Mouse (Mus musculus): Measurements from ENCODE around the gene U2af1.

U2af1 gene

DNA sequence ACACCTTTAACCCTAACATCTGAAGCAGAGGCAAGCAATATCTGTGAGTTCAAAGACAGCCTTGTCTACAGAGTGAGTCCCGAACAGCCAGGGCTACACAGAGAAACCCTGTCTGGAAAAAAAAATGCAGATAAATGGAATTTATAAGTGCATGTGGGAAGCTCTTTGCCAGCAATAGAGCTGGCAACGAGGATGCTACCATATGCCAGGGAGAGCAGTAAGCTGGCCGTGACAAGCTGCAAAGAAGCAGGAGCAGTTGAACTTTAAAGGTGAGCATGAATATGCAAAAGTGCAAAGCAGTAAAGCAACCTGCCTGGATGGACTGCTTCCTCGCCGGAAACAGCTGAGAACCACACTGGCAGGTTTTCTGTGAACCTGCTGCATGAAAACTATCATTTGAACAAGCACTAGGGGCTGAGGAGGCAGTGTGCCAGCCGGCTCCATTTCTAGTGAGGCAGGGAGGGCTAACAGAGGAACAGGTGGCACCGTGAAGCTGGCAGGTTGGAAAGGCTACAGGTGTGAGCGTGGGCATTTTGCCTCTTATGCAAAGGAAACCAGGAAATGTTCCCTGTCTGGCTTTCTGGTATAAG is 2.1 kb upstream of the U2af1 start:
- peak in 1 of 2 experiments; percentile 14 for DNase-seq

DNA sequence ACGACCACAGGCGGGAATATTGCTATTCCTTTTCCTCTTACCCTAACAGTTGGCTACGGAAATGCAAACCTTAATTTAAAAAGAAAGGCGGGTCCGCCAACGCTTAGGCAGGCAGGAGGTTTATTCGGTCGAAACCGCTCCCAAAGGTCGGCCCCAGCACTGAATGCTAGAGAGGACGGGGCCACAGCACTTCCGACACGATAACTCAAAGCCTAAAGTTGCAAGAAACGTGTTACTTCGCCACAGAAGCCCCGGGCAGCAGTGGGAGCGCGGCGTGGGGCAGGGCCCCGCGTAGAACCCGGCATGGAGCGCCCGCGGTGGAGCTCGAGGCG is 590 bp downstream of the U2af1 start:
- no peak for DNase-seq

GRCm38 (mm10) chr17:31657141-31657983 is 1.3 kb downstream of the U2af1 start:
- DNase-seq: no peak

DNA sequence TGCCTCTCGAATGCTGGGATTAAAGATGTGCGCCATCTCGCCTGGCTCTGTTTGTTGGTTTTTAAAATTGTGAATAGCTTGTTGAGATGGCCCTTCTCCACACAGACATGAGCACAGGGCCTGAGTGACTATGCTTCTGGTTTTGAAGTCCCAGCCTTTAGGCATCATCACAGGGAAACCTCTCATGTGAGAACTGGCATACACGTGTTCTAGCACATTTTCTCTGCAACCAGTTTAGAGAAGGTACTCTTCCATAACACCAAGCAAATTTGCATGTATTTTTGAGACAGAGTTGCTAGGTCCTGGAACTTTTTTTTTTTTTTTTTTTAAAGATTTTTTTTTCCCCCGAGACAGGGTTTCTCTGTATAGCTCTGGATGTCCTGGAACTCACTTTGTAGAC is 2.0 kb downstream of the U2af1 start:
- no peak for DNase-seq

GRCm38 (mm10) chr17:31655366-31655765 is 3.3 kb downstream of the U2af1 start:
- DNase-seq: no peak

DNA sequence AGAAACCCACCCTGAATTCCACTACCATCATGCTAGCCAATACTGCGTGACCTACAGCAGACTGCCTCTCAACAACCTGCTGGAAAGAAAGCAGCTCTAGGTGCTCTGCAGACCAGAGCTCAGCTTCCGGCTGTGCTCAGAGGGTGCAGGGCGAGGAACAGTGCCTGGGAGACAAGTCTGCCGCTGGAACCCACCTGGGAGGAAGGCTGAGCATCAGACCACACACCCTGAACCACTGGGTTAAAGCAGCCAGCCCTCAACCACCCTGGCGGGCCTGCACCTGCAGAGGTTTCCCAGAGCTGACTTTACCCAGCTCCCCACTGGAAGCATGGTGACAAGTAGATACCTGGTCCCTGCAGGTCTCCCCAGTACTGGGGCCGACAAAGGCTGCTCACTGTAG is 5.4 kb downstream of the U2af1 start:
- DNase-seq: no peak

DNA sequence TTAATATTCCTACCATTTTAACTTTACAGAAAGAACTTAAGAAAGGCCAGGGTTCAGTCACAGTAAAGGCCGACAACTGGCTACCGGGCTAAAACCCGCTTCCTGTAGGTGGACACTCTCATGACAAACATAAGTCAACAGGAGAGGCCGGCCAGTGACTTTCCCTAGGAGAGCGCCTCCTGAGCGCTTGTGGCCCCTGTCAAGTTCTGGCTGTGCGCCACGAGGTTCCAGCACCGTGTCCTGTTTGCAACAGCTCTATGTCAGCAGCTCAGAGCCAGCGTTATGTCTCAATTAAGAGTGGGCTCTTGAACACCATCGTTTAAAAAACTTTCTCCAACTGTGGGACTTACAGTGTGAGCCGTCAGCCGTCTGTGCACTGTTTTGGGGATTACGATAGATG is 6.5 kb downstream of the U2af1 start:
- DNase-seq: peak in 1 of 2 experiments; percentile 25

- no peak for DNase-seq
Observed at GRCm38 (mm10) chr17:31646199-31647002, 12.3 kb downstream of the U2af1 start.

DNA sequence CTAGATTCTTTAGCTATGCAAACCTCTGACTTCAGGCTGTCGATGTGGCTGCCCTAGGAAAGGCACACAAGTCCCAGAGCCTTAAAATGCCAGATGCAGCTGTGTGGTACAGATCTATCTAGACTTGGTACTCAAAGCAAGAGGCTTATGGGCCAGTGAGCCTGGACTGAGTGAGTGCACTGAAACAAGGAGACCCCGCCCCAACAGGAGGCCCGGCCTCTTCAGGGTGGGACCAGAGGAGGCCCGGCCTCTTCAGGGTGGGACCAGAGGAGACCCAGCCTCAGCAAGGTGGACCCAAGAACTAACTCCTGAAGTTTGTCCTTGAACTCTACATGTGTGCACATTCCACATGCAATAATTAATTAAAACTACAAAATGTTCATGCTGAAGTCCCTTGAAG is 15.8 kb downstream of the U2af1 start:
- DNase-seq: no peak

DNA sequence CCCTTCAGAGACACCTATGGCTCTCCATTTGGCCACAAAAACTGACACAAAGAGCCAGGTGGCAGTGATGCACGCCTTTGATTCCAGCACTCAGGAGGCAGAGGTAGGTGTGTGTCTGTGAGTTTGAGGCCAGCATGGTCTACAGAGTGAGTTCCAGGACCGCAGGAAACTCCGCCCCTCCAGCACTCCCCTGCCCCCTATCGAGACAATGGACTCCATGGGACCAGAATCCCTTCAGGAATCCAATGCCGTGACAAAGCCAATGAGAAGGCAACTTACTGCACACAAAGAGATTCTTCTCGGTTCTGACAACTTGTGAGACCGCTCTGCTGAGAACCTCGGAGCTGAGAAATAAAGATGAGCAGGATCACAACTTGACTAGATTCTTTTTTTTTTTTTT is 16.4 kb downstream of the U2af1 start:
- no peak for DNase-seq

DNA sequence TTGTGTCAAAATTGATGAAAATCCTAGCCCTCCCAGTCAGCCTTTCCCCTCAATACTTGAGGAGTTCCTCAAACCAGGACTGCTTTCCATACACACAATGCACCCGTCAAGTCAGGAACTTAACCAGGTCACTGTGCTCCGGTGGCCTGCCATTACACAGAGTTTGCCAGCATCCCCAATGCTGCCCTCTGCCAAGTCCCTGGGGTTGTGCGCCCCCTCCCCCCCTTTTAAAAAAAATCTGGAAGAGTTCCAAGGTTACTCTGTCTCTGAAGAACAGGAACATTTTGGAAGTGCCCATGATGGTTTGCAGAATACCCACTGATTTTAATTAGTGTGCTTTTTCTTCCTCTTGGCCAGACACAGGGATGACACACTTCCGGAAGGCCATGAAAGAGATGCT is 19.0 kb downstream of the U2af1 start:
- DNase-seq: no peak

DNA sequence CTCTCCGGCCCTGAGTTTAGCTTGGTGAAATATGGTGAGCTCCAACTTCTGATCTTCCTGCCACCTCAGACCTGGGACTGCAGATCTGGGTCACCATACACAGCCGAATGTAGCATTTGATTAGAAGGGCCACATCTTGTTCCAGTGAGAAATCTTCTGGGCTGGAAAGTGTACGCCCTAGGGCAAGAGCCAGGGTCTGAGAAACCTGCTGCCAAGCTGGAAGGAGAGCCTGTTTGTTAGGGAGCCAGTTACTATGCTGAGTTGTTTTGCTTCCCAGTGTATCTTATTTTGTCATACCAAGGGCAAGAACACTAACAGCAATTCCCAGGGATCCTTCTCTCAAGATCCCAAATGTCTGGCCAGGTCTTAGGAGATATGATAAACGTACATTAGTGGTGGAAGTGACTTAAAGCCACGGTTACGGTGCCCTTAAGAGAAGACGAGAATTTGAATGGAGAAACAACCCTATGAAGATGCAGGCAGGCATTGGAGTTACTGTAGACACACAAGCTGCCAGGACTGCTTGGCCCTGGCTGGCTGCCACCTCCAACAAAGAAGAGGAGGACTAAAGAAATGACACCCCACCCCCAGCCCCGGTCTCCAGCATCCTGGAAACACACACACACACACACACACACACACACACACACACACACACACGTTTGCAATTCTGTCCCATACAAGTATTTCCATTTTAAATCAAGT is 20.7 kb downstream of the U2af1 start:
- DNase-seq: peak; percentile 59 to 73

DNA sequence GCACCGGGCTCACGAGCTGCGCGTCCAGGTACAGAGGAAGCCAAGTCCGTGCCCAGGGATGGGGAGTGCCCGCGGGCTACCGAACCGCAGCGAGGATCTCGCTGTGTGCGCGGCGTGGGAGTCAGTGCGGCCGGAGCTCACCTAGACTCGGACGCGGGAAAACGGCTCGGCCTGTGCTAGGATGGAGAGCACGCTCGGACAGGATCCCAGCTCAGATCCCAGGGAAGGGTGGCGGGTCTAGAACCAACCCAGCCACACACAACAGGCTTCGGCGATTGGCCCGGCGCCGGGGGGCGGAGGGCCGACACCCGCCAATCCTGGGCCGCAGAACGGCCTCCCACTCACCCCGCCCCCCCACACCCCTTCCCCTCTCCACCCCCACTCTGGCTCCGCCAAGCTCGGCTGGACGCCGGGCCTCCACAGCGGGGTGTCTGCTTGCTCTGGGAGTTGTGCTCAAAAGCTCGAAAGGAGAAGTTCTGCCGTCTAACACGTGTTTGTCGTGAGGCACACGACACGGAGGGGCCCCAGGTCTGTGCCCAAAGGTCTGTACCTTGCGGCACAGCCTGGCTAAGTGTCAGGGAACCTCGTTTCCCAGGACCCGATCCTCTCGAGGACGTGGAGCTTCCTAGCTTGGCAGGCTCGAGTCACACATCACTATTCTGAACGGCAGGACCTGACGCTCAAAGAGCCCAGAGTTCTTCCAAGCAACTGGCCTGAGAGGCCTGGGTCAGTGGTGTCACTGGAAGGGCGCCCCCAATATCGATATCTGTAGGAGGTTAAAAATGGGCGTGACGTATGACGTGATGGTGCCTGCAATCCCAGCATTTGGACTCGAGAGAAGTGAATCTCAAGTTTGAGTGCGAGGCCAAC is 21.5 kb downstream of the U2af1 start, which contains the start of gene Cbs:
Cbs (minus strand) TSS at position 297 of the 870 bp plus-strand sequence.
- DNase-seq: peak; percentile 81 to 90

GRCm38 (mm10) chr17:31636277-31636941 is 22.3 kb downstream of the U2af1 start:
- no peak for DNase-seq

DNA sequence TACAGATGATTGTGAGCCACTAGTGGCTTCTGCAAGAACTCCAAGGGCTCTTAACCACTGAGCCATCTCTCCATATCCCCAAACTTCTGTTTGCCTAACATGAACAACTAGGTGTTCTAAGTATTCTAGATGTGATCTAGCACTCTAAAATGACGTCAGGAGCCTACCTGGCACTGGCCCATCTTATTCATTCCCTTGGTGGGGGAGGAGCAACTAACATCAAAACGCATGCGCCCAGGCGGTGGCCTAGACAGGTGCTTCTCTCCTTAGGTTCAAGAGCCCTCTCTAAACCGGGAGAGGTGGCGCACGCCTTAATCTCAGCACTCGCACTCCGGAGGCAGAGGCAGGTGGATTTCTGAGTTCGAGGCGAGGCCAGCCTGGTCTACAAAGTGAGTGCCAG is 22.9 kb downstream of the U2af1 start:
- no peak for DNase-seq

GRCm38 (mm10) chr17:31634896-31635295 is 23.8 kb downstream of the U2af1 start:
- no peak for DNase-seq

GRCm38 (mm10) chr17:31633007-31633406 is 25.7 kb downstream of the U2af1 start:
- DNase-seq: no peak

- no peak for DNase-seq
Observed at GRCm38 (mm10) chr17:31631081-31631800, 27.5 kb downstream of the U2af1 start.

DNA sequence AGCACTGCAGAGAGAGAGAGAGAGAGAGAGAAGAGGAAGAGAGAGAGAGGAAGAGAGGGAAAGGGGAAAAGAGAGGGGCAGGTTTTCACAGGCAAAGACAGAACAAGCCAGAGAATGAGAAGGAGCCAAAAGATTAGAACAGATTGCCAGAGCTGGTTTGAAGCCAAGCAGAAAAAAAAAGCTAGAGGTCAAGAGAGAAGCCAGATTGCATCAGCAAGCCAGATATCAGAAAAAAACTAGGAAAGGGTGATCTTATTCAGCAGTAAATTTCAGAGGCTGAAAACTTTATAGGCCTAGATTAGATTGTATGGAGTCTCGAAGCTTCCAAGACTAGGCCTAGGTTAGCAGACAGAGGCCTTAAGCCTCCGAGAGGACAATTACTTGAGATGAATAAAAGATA is 30.7 kb downstream of the U2af1 start:
- no peak for DNase-seq

DNA sequence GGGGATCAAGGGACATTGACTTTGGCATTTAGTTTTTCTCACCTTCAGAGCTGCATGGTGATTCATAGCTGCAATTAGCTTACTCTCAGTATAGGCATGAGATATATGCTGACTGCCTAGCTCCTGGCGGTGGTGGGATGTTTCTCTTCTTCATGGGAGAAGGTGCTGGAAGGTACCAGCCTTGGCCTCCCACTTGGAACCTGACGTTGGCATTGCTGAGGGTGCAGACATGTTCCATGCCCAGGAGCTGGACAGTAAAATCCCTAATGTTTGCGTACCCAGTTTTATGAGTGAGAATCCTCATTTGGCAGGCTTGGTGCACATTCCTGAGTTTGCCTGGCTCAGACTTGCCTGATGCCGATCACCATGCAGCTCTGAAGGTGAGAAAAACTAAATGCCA is 35.6 kb downstream of the U2af1 start:
- DNase-seq: no peak

Measured in lung, postnatal 4 days (tissue).